Mouse (Mus musculus): ENCODE measurements around the gene Gosr2.

Gosr2 gene

GRCm38 (mm10) chr11:103647921-103648620, 49.6 kb downstream of the Gosr2 start:
- no peak for DNase-seq (ENCODE audit: low read depth, low spot score)

- DNase-seq (ENCODE audit: low read depth, low spot score) = no peak
Measured at GRCm38 (mm10) chr11:103646301-103646700, 51.4 kb downstream of the Gosr2 start.

- DNase-seq (ENCODE audit: low read depth, low spot score) = no peak
Measured at GRCm38 (mm10) chr11:103645731-103646130, 52.0 kb downstream of the Gosr2 start.

GRCm38 (mm10) chr11:103643211-103643610, 54.5 kb downstream of the Gosr2 start:
- DNase-seq (ENCODE audit: low read depth, low spot score) = no peak

GRCm38 (mm10) chr11:103639407-103639946, 58.2 kb downstream of the Gosr2 start:
- DNase-seq (ENCODE audit: low read depth, low spot score) = peak; percentile 48

- no peak for DNase-seq (ENCODE audit: low read depth, low spot score)
Measured at GRCm38 (mm10) chr11:103638790-103639189, 58.9 kb downstream of the Gosr2 start, which contains the start of gene Lyzl6. TSS of gene Lyzl6 (minus strand) at chr11:103638890.

GRCm38 (mm10) chr11:103636261-103636660, 61.4 kb downstream of the Gosr2 start:
- DNase-seq (ENCODE audit: low read depth, low spot score) = no peak

GRCm38 (mm10) chr11:103635481-103635880, 62.2 kb downstream of the Gosr2 start:
- DNase-seq (ENCODE audit: low read depth, low spot score) = no peak

GRCm38 (mm10) chr11:103634806-103635205, 62.9 kb downstream of the Gosr2 start:
- DNase-seq (ENCODE audit: low read depth, low spot score) = no peak

GRCm38 (mm10) chr11:103627453-103627852, 70.2 kb downstream of the Gosr2 start:
- no peak for DNase-seq (ENCODE audit: low read depth, low spot score)

All from WW6 (cell line).